Mouse (Mus musculus) small intestine, adult 2 months (tissue): ENCODE results near the gene Aspg. TPM values are rescaled to one million over a fixed set of nuclear protein-coding genes. Genes with fewer than 3 reads are reported as not detected.

Experiments
- H3K27ac ChIP-seq: fragments of 200-500 bp; 2 replicates; pipeline ENCODE4 v1.5.1; 2012; ENCODE audit warnings: low read depth, low read length, control low read depth, inconsistent platforms; ENCODE audit not compliant: insufficient read depth
- H3K27me3 ChIP-seq: fragments of 200-500 bp; 2 replicates; pipeline ENCODE4 v1.6.1; 2012; ENCODE audit warnings: mild to moderate bottlenecking, moderate library complexity, low read length, inconsistent platforms; ENCODE audit not compliant: control insufficient read depth, insufficient read depth
- H3K36me3 ChIP-seq: fragments of 200-500 bp; 2 replicates; pipeline ENCODE4 v1.6.1; 2012; ENCODE audit warnings: mild to moderate bottlenecking, low read length, control low read depth, inconsistent platforms; ENCODE audit not compliant: control insufficient read depth, insufficient read depth
- H3K4me1 ChIP-seq: fragments of 200-500 bp; 2 replicates; pipeline ENCODE4 v1.6.1; 2012; ENCODE audit warnings: low read length, inconsistent platforms, mixed read lengths; ENCODE audit not compliant: control insufficient read depth, insufficient read depth, insufficient read length
- H3K4me3 ChIP-seq: fragments of 200-500 bp; 2 replicates; pipeline ENCODE4 v1.5.1; 2012; ENCODE audit warnings: low read depth, mild to moderate bottlenecking, control low read depth, inconsistent platforms, low read length, moderate library complexity
- CTCF ChIP-seq: fragments of 200-500 bp; IDR thresholded peaks from 2 replicates; pipeline ENCODE4 v1.5.1; 2012; ENCODE audit warnings: low read depth, mild to moderate bottlenecking, control low read depth, inconsistent platforms, low read length, moderate library complexity, mixed read lengths; ENCODE audit not compliant: insufficient replicate concordance, insufficient read length; ENCODE audit errors: extremely low read depth
- POLR2A ChIP-seq: fragments of 200-500 bp; IDR thresholded peaks from 2 replicates; pipeline ENCODE4 v1.6.1; 2012; ENCODE audit warnings: low read depth, mild to moderate bottlenecking, control low read depth, inconsistent platforms, low read length, moderate library complexity
- WGBS: fragments of 180-500 bp; shearing (Covaris S2); methylation state at CpG from one replicate; pipeline ENCODE4 v1.1.7; 2018; 5-methylcytosine and 5-hydroxymethylcytosine counted together
- polyA plus RNA-seq: library from polyadenylated mRNA; depleted of rRNA; stranded (reverse); fragments of >200 nt; gene quantifications from 2 replicates; pipeline ENCODE4 v1.2.3, GENCODE M21; 2012

Gene Aspg
- polyA plus RNA-seq, 1 experiment = 14.5 TPM

- no peak overlapping the region for H3K4me3 ChIP-seq
- H3K36me3 ChIP-seq = no peaks in the 10 kb centered on the region
- no peak for TF ChIP-seq CTCF
- TF ChIP-seq POLR2A = no peak
- 78% methylated on average over 5 of the region's 5 CpGs for WGBS
- no peak overlapping the region for H3K27ac ChIP-seq
- H3K27me3 ChIP-seq = no peaks in the 10 kb centered on the region
- peaks cover 10% of the 10 kb centered on the region for H3K4me1 ChIP-seq
Measured at GRCm38 (mm10) chr12:112103179-112103578, 3.3 kb upstream of the Aspg start.

GRCm38 (mm10) chr12:112104890-112105289 lies 1.6 kb upstream of the Aspg start:
- Histone ChIP-seq H3K4me1 (peaks cover 22% of the 10 kb centered on the region), H3K4me3 (no peak overlapping the region), H3K36me3 (no peaks in the 10 kb centered on the region), H3K27ac (no peak overlapping the region), H3K27me3 (no peaks in the 10 kb centered on the region)
- TF ChIP-seq CTCF = no peak
- no peak for TF ChIP-seq POLR2A
- WGBS = 91% methylated on average over 11 of the region's 11 CpGs

- no peak for TF ChIP-seq CTCF
- H3K27ac ChIP-seq = no peak overlapping the region
- no peaks in the 10 kb centered on the region for H3K27me3 ChIP-seq
- peaks cover 22% of the 10 kb centered on the region for H3K4me1 ChIP-seq
- 77% methylated on average over 8 of the region's 8 CpGs for WGBS
- no peak overlapping the region for H3K4me3 ChIP-seq
- H3K36me3 ChIP-seq = no peaks in the 10 kb centered on the region
Measured at GRCm38 (mm10) chr12:112107685-112108084, 1.2 kb downstream of the Aspg start.

GRCm38 (mm10) chr12:112108696-112109445 lies 2.4 kb downstream of the Aspg start:
- no peak for TF ChIP-seq POLR2A
- no peak for TF ChIP-seq CTCF
- Histone ChIP-seq H3K27ac (no peak overlapping the region), H3K4me1 (peaks cover 28% of the 10 kb centered on the region), H3K27me3 (no peaks in the 10 kb centered on the region), H3K4me3 (no peak overlapping the region), H3K36me3 (no peaks in the 10 kb centered on the region)
- 45% methylated on average over 11 of the region's 11 CpGs for WGBS

- H3K36me3 ChIP-seq = no peaks in the 10 kb centered on the region
- WGBS = 40% methylated on average over 9 of the region's 9 CpGs
- no peak overlapping the region for H3K4me3 ChIP-seq
- no peaks in the 10 kb centered on the region for H3K27me3 ChIP-seq
- H3K4me1 ChIP-seq = peaks cover 28% of the 10 kb centered on the region
- H3K27ac ChIP-seq = no peak overlapping the region
- TF ChIP-seq POLR2A (no peak), CTCF (no peak)
Measured at GRCm38 (mm10) chr12:112109701-112110100, 3.2 kb downstream of the Aspg start.

- Histone ChIP-seq H3K4me3 (no peak overlapping the region), H3K27ac (no peak overlapping the region), H3K36me3 (no peaks in the 10 kb centered on the region), H3K27me3 (no peaks in the 10 kb centered on the region), H3K4me1 (peaks cover 28% of the 10 kb centered on the region)
- TF ChIP-seq CTCF (no peak), POLR2A (no peak)
- 85% methylated on average over 5 of the region's 5 CpGs for WGBS
Measured at GRCm38 (mm10) chr12:112111323-112111722, 4.8 kb downstream of the Aspg start.

- Histone ChIP-seq H3K4me1 (peaks cover 28% of the 10 kb centered on the region), H3K27ac (no peak overlapping the region), H3K4me3 (no peak overlapping the region), H3K27me3 (no peaks in the 10 kb centered on the region), H3K36me3 (no peaks in the 10 kb centered on the region)
- TF ChIP-seq CTCF (no peak), POLR2A (no peak)
- 90% methylated on average over 6 of the region's 6 CpGs for WGBS
Measured at GRCm38 (mm10) chr12:112112235-112112634, 5.8 kb downstream of the Aspg start.
